Mouse (Mus musculus) layer of hippocampus, postnatal 10 days (tissue): ENCODE results near the gene Galnt17. TPM values are rescaled to one million over a fixed set of nuclear protein-coding genes. Genes with fewer than 3 reads are reported as not detected.

Experiments
- DNase-seq, 2 experiments: peaks; one replicate each; pipeline ENCODE4 v3.0.0; 2021; ENCODE audit warnings: low spot score in 2 of 2
- total RNA-seq, 2 experiments: library from RNA; stranded (reverse); gene quantifications; 2 replicates each; pipeline ENCODE4 v1.2.3; 2021

Galnt17 gene
- total RNA-seq, 2 experiments from 2014 or later, result 66.9 to 69.7 TPM

DNA sequence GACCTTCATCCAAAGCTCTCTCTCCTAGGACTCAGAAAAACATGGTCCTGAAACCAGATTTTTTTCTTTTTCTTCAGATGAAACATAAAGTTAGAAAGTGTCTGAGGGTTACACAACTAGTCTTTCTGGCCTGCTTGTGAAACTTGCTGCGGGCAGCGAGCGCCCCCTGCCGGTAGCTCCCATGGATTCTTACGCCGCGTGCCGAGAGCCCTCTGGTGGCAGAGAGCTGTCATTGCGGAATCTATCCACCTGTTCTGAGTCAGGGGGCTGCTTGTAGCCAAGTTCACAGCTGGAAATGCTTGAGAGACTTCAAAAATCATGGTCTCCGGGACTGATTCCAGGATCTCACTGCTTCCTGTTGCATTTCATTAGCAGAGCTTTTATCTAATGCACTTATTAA is 454.9 kb downstream of the Galnt17 start:
- DNase-seq, result peak; percentile 92 to 96

DNA sequence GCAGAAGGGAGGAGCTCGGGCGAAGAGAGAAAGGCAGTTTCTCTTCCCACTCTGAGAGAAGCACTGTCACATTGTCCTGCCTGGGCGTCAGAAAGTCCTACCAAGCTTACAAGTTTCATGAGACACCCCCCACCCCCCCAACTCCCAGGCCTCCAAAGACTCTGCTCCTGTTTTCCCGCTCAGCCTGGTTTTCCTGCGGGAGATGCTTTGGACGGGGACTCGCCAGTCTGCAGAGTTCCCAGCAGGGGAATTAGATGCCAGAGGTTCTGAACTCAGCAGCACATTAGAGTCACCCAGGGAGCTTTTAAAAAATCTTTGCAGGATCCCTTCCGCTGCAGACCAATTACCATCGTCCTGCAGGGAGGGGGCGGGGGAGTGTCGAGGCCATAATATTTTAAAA is 456.1 kb downstream of the Galnt17 start:
- no peak for DNase-seq

DNA sequence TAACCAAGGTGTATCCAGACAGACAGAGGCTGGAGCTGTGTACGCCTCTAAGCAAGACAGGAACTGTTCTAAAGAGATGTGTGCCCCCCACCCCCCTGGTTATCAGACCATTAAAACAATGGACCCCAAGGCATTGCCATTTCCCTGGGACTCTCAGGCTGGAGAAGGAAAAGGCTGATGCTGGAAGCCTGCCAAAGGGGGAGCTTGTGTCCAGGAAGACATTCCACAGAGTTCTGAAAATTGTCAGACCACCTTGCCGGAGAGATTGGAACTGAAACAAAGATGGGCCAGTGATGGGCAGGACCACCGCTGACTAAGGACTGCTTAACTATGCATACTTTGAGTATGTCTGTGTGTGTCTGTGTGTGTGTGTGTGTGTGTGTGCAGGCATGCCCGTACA is 458.7 kb downstream of the Galnt17 start:
- DNase-seq, result no peak

DNA sequence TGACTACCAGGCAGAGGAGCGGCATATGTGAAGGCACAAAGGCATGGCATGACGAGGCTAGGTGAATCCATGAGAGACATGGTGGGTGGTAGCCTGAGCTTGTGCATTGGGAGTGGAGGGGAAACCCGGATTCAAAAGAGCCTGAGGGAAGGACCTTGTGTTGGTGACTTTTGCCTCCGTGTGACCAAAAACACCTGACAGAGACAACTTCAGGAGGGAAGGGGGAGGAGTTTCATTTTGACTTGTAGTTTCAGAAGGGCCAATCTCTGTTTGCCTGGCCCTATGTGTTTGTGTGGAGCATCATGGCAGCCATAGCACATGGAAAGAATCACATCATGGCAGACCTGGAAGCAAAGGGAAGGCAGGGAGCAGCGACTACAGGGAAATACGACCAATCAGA is 459.7 kb downstream of the Galnt17 start:
- no peak for DNase-seq

DNA sequence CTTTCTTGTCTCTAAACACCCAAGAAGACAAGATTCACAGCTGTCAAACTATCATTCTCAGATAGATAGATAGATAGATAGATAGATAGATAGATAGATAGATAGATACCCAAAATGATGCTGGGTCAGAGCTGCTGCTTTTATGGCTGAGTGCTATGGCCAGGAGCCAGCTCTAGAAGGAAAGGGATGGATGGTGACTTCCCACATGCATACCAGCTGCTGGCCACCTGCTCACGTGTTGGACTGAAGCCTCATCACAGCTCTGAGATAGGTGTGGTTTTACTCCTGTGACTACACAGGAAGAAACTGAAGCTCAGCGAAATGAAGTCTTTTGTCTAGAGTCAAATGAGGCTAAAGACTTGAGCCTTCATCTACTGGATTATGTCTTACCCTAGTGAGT is 482.5 kb downstream of the Galnt17 start:
- no peak for DNase-seq
